Mouse (Mus musculus): Measurements from ENCODE around the gene Scrt2.

GRCm38 (mm10) chr2:152085414-152085813, 4.1 kb downstream of the Scrt2 start:
- TF ChIP-seq CTCF (IDR thresholded peaks at IDR 0.05; ENCODE audit: borderline replicate concordance, insufficient read depth, low read depth, low read length) = no peak
- no peak for TF ChIP-seq POLR2A (IDR thresholded peaks at IDR 0.05; ENCODE audit: borderline replicate concordance, insufficient read depth, low read length)
